Mouse (Mus musculus): Measurements from ENCODE around the gene Rpl31.
A peak's percentile ranks its signal among the peaks of the same experiment; 100 is the strongest.

The Rpl31 gene

GRCm38 (mm10) chr1:39367601-39368266 is at the start of gene Rpl31:
Gene Rpl31, plus strand, starts transcription at chr1:39367842.
- peak; percentile 93 to 96 for DNase-seq (ENCODE audit: low spot score in 2 of 2)

GRCm38 (mm10) chr1:39317935-39318334 is 49.7 kb upstream of the Rpl31 start:
- no peak for DNase-seq (ENCODE audit: low spot score in 2 of 2)

GRCm38 (mm10) chr1:39318870-39319269 is 48.8 kb upstream of the Rpl31 start:
- DNase-seq (ENCODE audit: low spot score in 2 of 2): no peak

GRCm38 (mm10) chr1:39321954-39322353 is 45.7 kb upstream of the Rpl31 start:
- DNase-seq (ENCODE audit: low spot score in 2 of 2): no peak

GRCm38 (mm10) chr1:39325228-39325627 is 42.4 kb upstream of the Rpl31 start:
- no peak for DNase-seq (ENCODE audit: low spot score in 2 of 2)

- no peak for DNase-seq (ENCODE audit: low spot score in 2 of 2)
Measured at GRCm38 (mm10) chr1:39327546-39327945, 40.1 kb upstream of the Rpl31 start.

- no peak for DNase-seq (ENCODE audit: low spot score in 2 of 2)
Measured at GRCm38 (mm10) chr1:39330857-39331594, 36.6 kb upstream of the Rpl31 start.

- no peak for DNase-seq (ENCODE audit: low spot score in 2 of 2)
Measured at GRCm38 (mm10) chr1:39332456-39332855, 35.2 kb upstream of the Rpl31 start.

GRCm38 (mm10) chr1:39335561-39336196 is 32.0 kb upstream of the Rpl31 start:
- no peak for DNase-seq (ENCODE audit: low spot score in 2 of 2)

- DNase-seq (ENCODE audit: low spot score in 2 of 2): no peak
Measured at GRCm38 (mm10) chr1:39336788-39337187, 30.9 kb upstream of the Rpl31 start.

- DNase-seq (ENCODE audit: low spot score in 2 of 2): no peak
Measured at GRCm38 (mm10) chr1:39338831-39339230, 28.8 kb upstream of the Rpl31 start.

GRCm38 (mm10) chr1:39339455-39339854 is 28.2 kb upstream of the Rpl31 start:
- DNase-seq (ENCODE audit: low spot score in 2 of 2): no peak

GRCm38 (mm10) chr1:39340156-39340555 is 27.5 kb upstream of the Rpl31 start:
- DNase-seq (ENCODE audit: low spot score in 2 of 2): no peak

GRCm38 (mm10) chr1:39340647-39341046 is 27.0 kb upstream of the Rpl31 start:
- peak in 1 of 2 experiments; percentile 45 for DNase-seq (ENCODE audit: low spot score in 2 of 2)

- no peak for DNase-seq (ENCODE audit: low spot score in 2 of 2)
Measured at GRCm38 (mm10) chr1:39341807-39342206, 25.8 kb upstream of the Rpl31 start.

- DNase-seq (ENCODE audit: low spot score in 2 of 2): no peak
Measured at GRCm38 (mm10) chr1:39343242-39343641, 24.4 kb upstream of the Rpl31 start.

GRCm38 (mm10) chr1:39344981-39345600 is 22.6 kb upstream of the Rpl31 start:
- DNase-seq (ENCODE audit: low spot score in 2 of 2): no peak

- DNase-seq (ENCODE audit: low spot score in 2 of 2): peak in 1 of 2 experiments; percentile 28
Measured at GRCm38 (mm10) chr1:39349001-39349400, 18.6 kb upstream of the Rpl31 start.

GRCm38 (mm10) chr1:39349427-39349826 is 18.2 kb upstream of the Rpl31 start:
- no peak for DNase-seq (ENCODE audit: low spot score in 2 of 2)

- no peak for DNase-seq (ENCODE audit: low spot score in 2 of 2)
Measured at GRCm38 (mm10) chr1:39361754-39362514, 5.7 kb upstream of the Rpl31 start.

- no peak for DNase-seq (ENCODE audit: low spot score in 2 of 2)
Measured at GRCm38 (mm10) chr1:39362515-39362893, 5.1 kb upstream of the Rpl31 start.

GRCm38 (mm10) chr1:39365562-39365961 is 2.1 kb upstream of the Rpl31 start:
- DNase-seq (ENCODE audit: low spot score in 2 of 2): no peak

Measured in cerebellum, postnatal 4 days (tissue).